Mouse (Mus musculus) kidney, postnatal 0 days (tissue): ENCODE measurements around the gene Xrcc2. TPM values are rescaled to one million over a fixed set of nuclear protein-coding genes. Genes with fewer than 3 reads are reported as not detected.

ENCODE experiments used
- ATAC-seq: fragments of 200-750 bp; cut with Nextera tagmentation; replicated peaks from 2 replicates; pipeline ENCODE4 v1.8.0; 2017; ENCODE audit warnings: low read depth, moderate number of reproducible peaks, moderate TSS enrichment, moderate library complexity; ENCODE audit not compliant: low FRiP score
- DNase-seq: peaks from one replicate; pipeline ENCODE4 v3.0.0-alpha.2; 2016; ENCODE audit warnings: low spot score
- H3K27ac ChIP-seq: fragments of 300-500 bp; sonication (generic); 2 replicates; pipeline ENCODE4 v1.5.1; 2014; ENCODE audit warnings: mild to moderate bottlenecking
- H3K27me3 ChIP-seq: fragments of 300-500 bp; sonication (generic); 2 replicates; pipeline ENCODE4 v1.6.1; 2014; ENCODE audit warnings: low read length, mixed read lengths; ENCODE audit not compliant: insufficient read depth
- H3K36me3 ChIP-seq: fragments of 300-500 bp; sonication (generic); 2 replicates; pipeline ENCODE4 v1.6.1; 2014; ENCODE audit warnings: low read length, mixed read lengths; ENCODE audit not compliant: insufficient read depth
- H3K4me1 ChIP-seq: fragments of 300-500 bp; sonication (generic); replicated peaks from 2 replicates; pipeline ENCODE4 v1.6.1; 2014; ENCODE audit warnings: antibody characterized with exemption, low read length, mixed read lengths; ENCODE audit not compliant: insufficient read depth
- H3K4me2 ChIP-seq: fragments of 300-500 bp; sonication (generic); 2 replicates; pipeline ENCODE4 v1.6.1; 2014; ENCODE audit warnings: mild to moderate bottlenecking, low read length, moderate library complexity, mixed read lengths
- H3K4me3 ChIP-seq: fragments of 300-500 bp; sonication (generic); replicated peaks from 2 replicates; pipeline ENCODE4 v1.5.1; 2014; ENCODE audit warnings: low read depth, low read length
- H3K9ac ChIP-seq: fragments of 300-500 bp; sonication (generic); 2 replicates; pipeline ENCODE4 v1.6.1; 2014; ENCODE audit warnings: low read depth, low read length
- H3K9me3 ChIP-seq: fragments of 300-500 bp; sonication (generic); replicated peaks from 2 replicates; pipeline ENCODE4 v1.6.1; 2016; ENCODE audit warnings: low read length, inconsistent platforms, mixed read lengths
- CTCF ChIP-seq: IDR thresholded peaks from 2 replicates; pipeline ENCODE4 v1.5.1; 2016; ENCODE audit warnings: antibody characterized with exemption, low read depth, mild to moderate bottlenecking, moderate library complexity
- WGBS: fragments of 180-500 bp; shearing (Covaris S2); extraction: QIAGEN DNeasy Blood & Tissue Kit; methylation state at CpG from one replicate; pipeline ENCODE4 v1.1.7; 2014; 5-methylcytosine and 5-hydroxymethylcytosine counted together
- polyA plus RNA-seq: library from polyadenylated mRNA; unstranded; fragments of >200 nt; fragmentation: Nextera tagmentation; extraction: Ambion mirVana; gene quantifications from 2 replicates; pipeline ENCODE4 v1.2.1, GENCODE M21; 2015

The Xrcc2 gene
- polyA plus RNA-seq, 1 experiment from 2014 or later = 3.6 TPM

DNA sequence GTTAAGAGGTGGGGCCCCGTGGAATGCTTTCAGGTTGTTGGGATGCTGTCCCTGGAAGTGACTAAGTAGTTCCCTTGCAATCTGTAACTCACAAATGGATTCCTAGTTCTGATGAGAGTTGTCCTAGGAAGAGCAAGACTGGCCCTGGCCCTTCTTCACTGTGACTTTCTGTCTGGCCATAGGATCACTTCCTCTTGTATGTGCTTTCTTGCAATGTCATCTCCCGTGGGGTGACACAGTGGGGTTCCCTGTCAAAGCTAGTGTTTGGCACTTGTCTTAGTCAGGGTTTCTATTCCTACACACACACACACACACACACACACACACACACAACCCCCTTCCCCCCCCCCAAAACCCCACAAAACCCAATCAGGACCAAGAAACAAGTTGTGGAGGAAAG lies 42.5 kb downstream of the Xrcc2 start:
- H3K9ac ChIP-seq = no peak overlapping the region
- H3K4me2 ChIP-seq = no peak overlapping the region
- no peaks in the 10 kb centered on the region; the same call in 1 of the 2 replicates for H3K4me1 ChIP-seq
- TF ChIP-seq CTCF = no peak
- WGBS = 82% methylated on average over 2 of the region's 2 CpGs
- no peaks in the 10 kb centered on the region for H3K9me3 ChIP-seq
- no peak overlapping the region for H3K4me3 ChIP-seq
- no peaks in the 10 kb centered on the region for H3K27me3 ChIP-seq
- H3K27ac ChIP-seq = no peak overlapping the region
- ATAC-seq (no peak), DNase-seq (no peak)
- H3K36me3 ChIP-seq = no peaks in the 10 kb centered on the region

DNA sequence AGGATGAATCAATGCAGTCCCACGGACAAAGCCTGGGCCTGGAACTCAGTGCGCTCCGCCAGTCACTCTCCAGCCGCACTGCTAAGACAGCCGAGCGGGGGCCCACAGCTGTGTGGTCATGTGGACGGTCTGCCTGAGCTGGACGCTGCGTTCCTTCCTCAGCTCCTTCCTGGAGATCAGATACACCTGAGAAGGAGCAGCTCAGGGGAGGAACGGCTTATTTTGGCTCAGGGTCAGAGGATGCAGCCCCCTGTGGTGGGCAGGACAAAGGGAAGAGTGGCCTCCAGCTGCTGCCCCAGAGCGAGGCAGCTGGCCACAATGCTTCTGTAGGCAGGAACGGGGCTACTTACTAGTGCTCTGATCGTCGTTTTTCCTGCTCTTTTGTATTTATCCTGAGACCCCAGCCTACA lies 51.0 kb downstream of the Xrcc2 start:
- Histone ChIP-seq H3K9me3 (no peaks in the 10 kb centered on the region), H3K27me3 (no peaks in the 10 kb centered on the region), H3K4me2 (peak overlapping the region; percentile 25), H3K4me1 (no peaks in the 10 kb centered on the region; the same call in 1 of the 2 replicates), H3K9ac (no peak overlapping the region), H3K36me3 (no peaks in the 10 kb centered on the region), H3K27ac (no peak overlapping the region), H3K4me3 (no peak overlapping the region)
- ATAC-seq (no peak), DNase-seq (peak; percentile 15)
- 10% methylated on average over 14 of the region's 14 CpGs for WGBS
- TF ChIP-seq CTCF = no peak

GRCm38 (mm10) chr5:25653377-25653776 lies 52.2 kb downstream of the Xrcc2 start:
- no peak overlapping the region for H3K9ac ChIP-seq

GRCm38 (mm10) chr5:25652435-25652834 lies 53.2 kb downstream of the Xrcc2 start:
- 90% methylated on average over 7 of the region's 7 CpGs for WGBS
- Histone ChIP-seq H3K4me1 (no peaks in the 10 kb centered on the region; the same call in 1 of the 2 replicates), H3K4me2 (no peak overlapping the region), H3K27me3 (no peaks in the 10 kb centered on the region), H3K9ac (no peak overlapping the region), H3K9me3 (no peaks in the 10 kb centered on the region), H3K4me3 (no peak overlapping the region), H3K27ac (no peak overlapping the region), H3K36me3 (no peaks in the 10 kb centered on the region)
- DNase-seq = no peak
- ATAC-seq = no peak
- TF ChIP-seq CTCF = no peak

More at GRCm38 (mm10) chr5:25653377-25653776, 52.2 kb downstream of the Xrcc2 start:
- Histone ChIP-seq H3K27ac (no peak overlapping the region), H3K4me1 (no peaks in the 10 kb centered on the region; the same call in 1 of the 2 replicates), H3K27me3 (no peaks in the 10 kb centered on the region), H3K9me3 (no peaks in the 10 kb centered on the region), H3K36me3 (no peaks in the 10 kb centered on the region), H3K4me2 (no peak overlapping the region), H3K4me3 (no peak overlapping the region)
- no peak for TF ChIP-seq CTCF
- DNase-seq (no peak), ATAC-seq (no peak)
- WGBS = 40% methylated on average over 3 of the region's 3 CpGs

DNA sequence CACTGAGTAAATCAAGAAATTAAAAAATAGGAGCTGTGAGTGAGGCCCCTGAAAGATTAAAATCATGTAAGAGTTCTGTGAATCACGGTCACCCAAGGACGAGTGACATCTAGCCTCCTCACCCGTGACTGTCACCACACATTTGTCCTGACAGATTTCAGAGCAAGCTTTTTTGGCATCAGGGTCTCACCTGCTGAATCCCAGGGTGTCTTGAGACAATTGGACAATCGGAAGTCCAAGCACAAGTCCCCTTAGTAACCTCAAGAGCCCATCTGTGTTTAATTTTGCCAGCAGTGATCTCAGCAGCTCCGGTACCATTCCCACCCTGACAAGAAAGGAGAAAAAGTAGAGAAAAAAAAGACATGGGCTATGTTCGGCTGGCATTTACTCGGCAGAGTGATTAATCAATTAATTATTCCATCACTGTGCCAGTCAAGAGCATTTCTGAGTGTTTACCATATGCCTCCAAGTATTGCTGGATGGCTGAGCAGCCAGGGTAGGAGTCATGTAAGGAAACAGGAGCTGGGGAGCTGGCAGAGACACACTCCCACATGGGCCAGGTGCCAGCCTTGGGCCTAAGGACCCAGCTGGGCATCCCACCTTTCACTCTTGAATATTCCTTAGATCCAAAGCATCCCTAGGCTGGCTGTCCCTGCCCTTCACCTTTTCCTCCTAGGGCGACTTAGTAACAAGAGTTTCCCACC lies 59.8 kb downstream of the Xrcc2 start:
- Histone ChIP-seq H3K36me3 (no peaks in the 10 kb centered on the region), H3K4me1 (no peaks in the 10 kb centered on the region), H3K4me2 (no peak overlapping the region), H3K4me3 (no peak overlapping the region), H3K9me3 (no peaks in the 10 kb centered on the region), H3K9ac (no peak overlapping the region), H3K27me3 (no peaks in the 10 kb centered on the region), H3K27ac (no peak overlapping the region)
- TF ChIP-seq CTCF = no peak
- ATAC-seq = 0 out of 2 replicates have a peak, but pooled peaks have one; percentile 25
- DNase-seq = peak; percentile 40
- 70% methylated on average over 8 of the region's 8 CpGs for WGBS

GRCm38 (mm10) chr5:25644509-25644908 lies 61.1 kb downstream of the Xrcc2 start:
- H3K4me3 ChIP-seq = no peak overlapping the region
- H3K36me3 ChIP-seq = no peaks in the 10 kb centered on the region
- no peaks in the 10 kb centered on the region for H3K9me3 ChIP-seq
- no peak overlapping the region for H3K27ac ChIP-seq
- TF ChIP-seq CTCF = no peak
- no peaks in the 10 kb centered on the region for H3K4me1 ChIP-seq
- no peaks in the 10 kb centered on the region for H3K27me3 ChIP-seq
- H3K9ac ChIP-seq = no peak overlapping the region
- no peak overlapping the region for H3K4me2 ChIP-seq
- no peak for DNase-seq
- WGBS = 95% methylated on average over 2 of the region's 2 CpGs
- no peak for ATAC-seq
